Mouse (Mus musculus) spleen, adult 2 months (tissue): ENCODE measurements around the gene Gapvd1.

ENCODE experiments used
- CTCF ChIP-seq: fragments of 200-500 bp; IDR thresholded peaks from 2 replicates; pipeline ENCODE4 v1.5.1; 2011; ENCODE audit warnings: mild to moderate bottlenecking, inconsistent platforms; ENCODE audit not compliant: insufficient read depth, insufficient read length, insufficient replicate concordance; ENCODE audit errors: extremely low read depth
- POLR2A ChIP-seq: fragments of 200-500 bp; IDR thresholded peaks from 2 replicates; pipeline ENCODE4 v1.6.1; 2011; ENCODE audit warnings: low read depth, low read length, inconsistent platforms

DNA sequence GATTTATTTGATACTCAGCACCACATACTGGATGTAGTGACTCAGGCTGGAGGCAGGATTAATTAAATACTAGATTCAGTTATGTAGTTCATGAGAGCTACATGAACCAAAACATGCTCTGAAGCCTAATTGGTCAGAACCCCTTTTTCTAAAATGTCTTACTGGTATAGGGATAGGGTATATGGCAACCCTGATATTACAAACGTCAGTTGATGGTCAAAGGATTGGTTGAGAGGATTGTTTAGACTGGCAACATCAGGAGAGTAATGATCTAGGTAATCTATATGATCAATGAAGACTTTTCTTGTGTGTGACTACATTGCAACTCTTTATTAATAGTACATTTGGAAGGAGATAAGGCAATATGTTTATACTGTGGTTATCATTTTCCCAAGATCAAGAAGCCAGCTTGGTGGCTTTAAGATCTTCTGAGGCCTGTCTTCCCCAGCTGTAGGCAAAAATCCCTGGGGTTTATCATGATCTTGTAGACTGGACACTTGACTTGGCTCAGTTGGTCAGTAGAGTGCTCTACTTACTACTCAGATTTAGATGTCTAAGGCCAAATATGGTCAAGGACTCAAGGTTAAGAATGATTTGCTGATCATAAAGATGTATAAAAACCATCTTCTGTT is 22.3 kb upstream of the Gapvd1 start:
- no peak for TF ChIP-seq CTCF
- TF ChIP-seq POLR2A, result no peak
